Mouse (Mus musculus): Measurements from ENCODE around the gene Maml1.

Maml1 gene

DNA sequence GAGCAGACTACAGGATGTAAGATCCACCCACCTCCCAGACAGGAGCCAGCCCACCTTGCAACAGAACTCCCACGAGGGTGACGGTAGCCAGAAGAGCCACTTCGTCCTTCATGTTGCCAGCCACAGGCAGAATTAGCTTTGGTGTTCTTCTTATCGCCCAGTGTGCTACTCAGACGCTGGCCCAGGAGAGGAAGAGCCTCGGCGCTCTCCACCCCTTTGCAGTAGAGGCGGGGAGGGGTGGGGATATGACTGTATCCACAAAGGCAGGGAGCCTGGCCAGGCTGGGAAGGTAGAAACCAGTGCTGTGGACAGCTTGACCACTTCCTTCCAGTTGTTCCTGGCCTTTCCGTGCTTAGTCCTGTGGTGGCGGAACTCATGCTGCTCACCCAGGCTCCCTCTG lies 53.8 kb downstream of the Maml1 start, which contains the start of gene Ltc4s:
TSS of gene Ltc4s (minus strand) at position 293 of the 400 bp plus-strand sequence.
- DNase-seq: no peak

- DNase-seq: no peak
These were observed 54.9 kb downstream of the Maml1 start for GRCm38 (mm10) chr11:50236937-50237835.

GRCm38 (mm10) chr11:50236540-50236936 lies 55.6 kb downstream of the Maml1 start:
- DNase-seq: peak; percentile 96

DNA sequence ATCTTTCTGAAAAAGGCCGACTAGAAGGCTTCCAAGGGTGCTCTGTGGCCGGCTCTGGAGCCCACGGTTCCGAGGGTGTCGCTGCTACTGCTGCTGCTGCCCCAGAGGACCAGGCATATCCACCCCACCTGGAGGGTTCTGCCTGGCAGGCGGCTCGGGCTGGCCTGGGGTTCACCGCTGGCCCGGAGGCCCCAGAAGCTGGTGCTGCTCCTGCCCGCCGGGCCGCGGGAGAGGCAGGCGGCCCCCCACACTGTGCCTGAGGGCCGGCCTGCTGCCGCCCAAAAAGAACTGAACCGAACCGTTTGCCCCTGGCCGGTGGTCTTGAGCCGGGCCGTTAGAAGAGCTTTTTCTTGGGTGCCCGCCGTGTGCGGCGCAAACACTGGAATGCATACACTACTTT lies 57.5 kb downstream of the Maml1 start:
- no peak for DNase-seq

DNA sequence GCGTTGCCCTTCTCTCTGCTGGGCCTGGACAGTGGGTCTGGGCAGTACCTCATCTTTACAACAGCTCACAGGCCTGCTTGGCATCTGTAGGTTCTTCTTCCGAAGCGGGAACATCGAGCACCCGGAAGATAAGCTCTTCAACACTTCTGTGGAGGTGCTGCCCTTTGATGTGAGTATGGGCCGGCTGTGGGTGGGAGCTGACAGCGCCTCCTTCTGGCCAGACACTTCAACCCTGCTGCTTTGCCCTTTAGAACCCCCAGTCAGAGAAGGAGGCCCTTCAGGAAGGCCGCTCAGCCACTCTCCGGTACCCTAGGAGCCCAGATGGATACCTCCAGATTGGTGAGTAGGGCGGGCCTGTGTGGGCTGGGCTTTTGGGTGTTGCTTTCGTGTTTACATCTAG lies 58.1 kb downstream of the Maml1 start:
- no peak for DNase-seq

DNA sequence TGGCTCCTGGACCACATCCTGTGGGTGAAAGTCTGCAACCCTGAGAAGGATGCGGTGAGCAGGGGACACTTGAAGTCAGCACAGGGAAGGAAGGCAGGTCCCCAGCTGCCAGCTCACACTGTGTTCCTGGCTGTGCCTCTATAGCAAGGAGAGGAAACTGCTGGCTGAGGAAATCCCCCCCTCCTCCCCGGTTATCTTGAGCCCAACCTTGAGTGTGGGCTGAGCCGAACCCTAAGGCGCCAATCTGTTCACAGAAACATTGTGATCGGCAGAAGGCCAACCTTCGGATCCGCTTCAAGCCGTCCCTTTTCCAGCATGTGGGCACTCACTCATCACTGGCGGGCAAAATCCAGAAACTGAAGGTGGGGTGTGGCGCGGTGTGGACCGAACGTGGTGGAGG lies 59.1 kb downstream of the Maml1 start:
- no peak for DNase-seq

DNA sequence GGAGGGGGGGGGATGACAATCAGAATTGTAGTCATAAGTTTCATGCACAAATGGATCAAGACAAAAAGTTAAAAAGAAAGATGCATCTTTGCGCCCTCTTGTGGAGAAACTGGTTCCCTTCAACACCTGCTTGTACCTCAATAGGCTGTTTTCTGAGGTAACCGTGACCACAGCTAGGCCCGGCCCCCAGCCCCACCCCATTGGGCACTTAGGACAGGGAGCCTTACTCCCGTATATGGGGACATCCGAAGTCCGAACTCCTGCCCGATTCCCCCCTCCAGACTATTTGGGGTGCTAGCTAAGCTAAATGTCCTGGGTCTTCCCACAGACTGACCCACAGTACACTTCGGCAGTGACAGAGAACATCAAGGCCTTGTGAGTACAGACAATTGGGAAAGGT lies 60.7 kb downstream of the Maml1 start:
- peak; percentile 73 for DNase-seq

GRCm38 (mm10) chr11:50230481-50231304 lies 61.4 kb downstream of the Maml1 start:
- DNase-seq: no peak

DNA sequence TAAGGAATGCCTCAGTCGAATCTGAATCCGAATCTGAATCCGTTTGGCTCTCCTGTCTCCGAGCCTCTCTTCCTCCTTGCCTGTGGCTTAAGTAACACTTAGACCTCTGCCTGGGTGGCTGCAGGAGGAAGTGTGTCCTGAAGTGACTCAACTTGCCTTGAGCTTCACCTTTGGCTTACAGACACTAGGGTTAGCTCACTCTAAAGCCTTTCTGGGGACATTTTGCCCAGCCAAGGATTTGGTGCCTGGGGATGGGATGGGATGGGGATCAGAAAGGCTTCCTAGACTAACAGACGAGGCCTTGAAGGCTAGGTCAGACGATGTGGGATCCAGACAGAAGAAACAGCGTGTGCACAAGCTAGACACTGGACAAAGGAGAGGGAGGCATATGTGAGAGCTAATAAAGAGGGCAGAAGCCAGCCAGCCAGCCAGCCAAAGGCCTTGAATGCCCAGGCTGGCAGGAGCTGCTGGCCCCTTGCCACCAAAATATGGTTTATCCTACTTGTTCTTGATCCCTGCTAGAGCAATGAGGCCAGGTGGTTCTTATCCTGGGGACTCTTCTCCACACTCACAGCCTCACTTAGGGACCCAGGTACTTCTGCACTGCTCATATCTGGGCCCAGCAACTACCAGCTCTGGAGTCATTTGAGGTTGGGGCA lies 62.7 kb downstream of the Maml1 start:
- no peak for DNase-seq

DNA sequence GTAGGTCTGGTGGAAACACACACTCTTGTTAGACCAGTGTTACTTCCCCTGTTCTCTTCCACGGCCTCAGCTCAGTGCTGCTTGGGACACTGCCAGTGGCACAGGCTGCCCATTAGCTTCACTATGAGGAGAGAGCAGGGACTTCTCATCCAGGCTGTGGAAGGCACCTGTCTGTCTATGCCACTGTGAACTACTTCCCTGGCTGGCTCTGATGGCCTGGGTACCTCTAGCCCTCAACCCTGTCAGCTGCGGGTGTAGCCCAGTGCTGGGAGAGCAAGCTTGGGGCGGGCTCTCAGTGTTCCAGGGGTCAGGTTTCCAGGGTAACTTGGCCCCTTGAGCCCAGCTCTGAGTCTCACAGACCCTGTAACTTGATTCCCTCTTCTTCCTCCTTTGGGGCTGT lies 63.3 kb downstream of the Maml1 start:
- peak; percentile 64 for DNase-seq

DNA sequence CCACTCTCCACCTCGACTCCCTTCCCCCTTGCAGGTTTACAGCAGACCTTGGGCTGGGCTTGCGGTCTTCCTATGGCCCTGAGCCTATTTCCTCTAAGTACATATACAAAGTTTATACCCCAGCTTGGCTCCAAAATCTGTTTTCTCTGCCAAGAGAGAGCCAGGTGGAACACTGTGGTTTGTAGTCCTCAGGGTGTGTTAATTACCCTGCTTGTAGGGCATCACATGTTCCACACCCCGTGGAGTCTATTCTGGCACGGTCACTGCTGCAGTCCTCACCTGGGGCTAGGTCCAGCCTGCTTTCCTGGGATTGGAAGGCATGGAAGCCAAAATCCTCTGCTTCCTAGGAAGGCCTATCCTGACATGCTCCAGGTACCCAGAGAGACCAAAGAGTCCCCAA lies 64.4 kb downstream of the Maml1 start:
- DNase-seq: no peak

DNA sequence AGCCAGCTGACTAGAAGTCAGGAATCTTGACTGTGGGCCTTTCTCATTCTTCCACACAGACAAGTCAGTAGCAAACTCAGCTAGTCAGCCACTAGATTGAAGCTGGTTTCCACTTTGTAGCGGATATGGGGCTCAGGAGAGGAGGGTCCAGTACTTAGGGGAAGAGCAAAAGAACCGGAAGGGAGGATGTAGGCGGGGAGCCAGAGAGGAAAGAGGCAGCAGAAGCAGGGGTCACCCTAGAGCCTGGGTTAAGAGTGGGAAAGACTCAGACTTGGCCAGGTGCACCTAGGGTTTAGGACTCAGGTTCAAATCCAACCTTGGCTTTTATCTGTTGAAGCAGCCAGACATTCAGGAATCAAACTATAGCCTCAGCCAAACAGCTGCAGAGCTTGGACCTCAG lies 64.9 kb downstream of the Maml1 start:
- no peak for DNase-seq

DNA sequence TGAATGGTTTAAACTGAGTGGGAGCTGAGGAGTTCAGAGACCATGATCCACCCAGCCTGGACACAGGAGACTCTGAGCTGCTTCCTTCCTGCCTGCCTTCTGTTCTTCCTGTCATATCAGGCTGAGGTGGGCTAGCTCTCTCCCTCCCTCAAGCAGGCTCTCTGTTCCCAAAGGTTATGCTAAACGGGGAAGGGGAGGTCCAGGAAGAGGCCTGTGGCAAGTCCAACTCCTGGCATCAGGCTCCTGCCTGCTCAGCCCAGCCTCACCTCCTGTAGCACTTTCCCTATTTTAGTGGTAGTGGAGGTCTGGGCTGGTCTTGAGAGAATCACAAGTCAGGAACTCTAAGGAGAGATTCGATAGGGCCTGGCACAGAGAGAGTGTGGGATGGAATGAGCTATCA lies 65.7 kb downstream of the Maml1 start:
- DNase-seq: no peak

GRCm38 (mm10) chr11:50225611-50226378 lies 66.3 kb downstream of the Maml1 start:
- DNase-seq: peak; percentile 57

DNA sequence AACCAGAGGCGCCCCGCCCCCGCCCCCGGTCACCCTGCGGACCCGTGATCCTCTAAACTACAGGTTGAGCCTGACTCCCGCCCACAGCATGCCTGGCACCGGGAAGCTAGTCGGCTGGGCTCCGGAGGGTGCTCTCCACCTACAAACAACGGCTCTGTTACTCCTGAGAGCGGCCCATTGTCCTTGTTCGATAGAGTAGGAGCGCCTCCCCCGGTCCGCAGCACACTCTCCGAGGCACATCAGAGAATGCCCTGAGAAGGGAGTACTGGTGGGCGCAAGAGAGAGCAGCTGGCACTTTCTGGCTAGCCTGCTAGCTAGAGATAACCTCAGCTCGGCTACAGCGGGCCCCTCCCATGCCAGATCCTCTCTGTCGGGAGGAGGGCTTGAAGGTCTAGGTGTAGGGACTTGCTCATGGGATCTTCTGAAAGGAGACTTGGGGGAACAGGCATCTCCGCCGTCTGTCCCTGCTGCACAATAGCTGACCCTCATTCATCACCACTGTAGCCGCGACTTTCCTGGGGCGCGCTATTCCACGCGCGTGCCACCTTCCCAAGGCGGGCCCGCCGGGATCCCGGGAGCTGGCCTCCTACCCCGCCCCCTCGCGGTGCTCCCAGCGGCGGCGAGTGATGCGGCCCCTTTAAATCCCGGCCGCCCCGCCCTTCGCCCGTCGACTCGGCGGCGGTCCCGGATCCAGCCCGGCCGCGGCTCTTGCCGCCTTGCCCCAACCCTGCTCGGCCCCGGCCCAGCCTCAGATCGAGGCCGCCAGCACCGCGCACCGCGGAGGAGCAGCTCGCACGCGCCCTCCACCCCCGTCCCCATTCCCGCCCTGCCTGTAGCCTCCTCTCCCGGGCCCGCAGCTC lies 67.2 kb downstream of the Maml1 start:
- DNase-seq: peak; percentile 91

DNA sequence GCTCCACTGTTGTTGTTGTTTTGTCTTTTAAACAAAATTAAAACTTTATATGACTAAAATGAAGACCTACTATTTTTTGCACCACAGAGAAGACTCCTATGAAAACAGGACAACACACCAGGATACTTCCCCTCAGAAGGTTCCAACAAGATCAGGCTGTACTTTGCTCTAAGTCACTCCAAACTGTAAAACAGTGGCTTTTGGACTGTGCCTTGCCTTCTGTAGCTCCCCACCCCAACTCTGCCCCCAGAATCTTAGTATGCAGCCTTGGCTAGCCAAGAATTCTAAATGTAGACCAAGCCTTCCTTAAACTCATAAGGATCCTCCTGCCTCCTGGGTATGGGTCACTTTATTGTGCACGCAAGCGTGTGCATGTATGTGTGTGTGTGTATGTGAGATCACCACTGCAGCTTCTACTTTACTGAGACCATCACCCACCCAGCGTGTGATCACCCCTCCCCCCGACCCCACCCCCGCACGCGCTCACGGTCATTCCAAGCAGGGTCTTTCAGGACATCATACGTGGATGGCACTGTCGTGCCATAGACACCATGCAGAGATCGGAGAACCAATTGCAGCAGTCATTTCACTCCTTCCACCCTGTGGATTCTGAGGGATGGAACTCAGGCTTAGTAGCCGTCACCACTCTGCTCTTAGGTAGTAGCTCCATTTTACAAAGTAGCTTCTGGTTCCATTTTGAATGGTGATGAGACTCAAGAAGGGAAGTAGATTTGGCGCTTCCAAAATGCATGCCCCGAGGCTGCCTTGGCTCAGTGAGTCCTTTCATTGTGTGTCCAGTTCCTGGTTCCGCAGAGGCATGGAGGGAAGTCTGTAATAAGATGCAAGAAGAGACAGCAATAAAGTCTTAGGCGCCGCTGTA lies 68.1 kb downstream of the Maml1 start:
- DNase-seq: peak; percentile 56

DNA sequence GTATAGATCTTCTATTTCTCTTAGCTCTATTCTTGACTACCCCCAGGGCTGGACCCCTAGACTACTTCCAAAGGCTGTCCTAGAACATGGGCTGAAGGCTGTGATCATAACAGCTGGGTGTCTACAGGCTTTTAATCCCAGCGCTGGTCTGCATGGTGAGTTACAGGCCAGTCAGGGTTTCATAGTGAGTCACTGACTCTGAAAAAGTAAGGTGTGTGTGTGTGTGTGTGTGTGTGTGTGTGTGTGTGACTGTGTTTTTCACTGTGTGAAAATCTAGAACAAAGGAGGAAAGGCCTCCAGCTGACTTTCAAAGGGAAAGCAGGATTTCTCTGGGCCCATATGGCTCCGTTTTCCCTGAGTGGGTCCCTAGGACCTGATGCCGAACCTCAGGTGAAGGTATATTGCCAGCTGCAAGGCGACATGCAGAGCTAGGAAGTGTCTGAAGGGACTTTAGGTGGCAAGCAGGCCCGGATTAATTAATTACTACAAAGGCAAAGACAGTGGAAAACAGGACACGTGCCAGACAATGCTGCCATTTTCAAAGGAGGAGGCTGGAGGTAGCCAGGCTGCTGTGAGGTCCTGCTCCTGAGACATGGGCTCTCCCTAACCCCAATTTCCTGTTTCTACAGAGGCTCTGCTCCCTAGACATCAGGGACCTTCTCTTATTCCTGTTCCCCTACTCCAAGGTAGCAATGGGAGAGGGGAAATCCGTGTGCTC lies 69.4 kb downstream of the Maml1 start:
- DNase-seq: no peak

- no peak for DNase-seq
These were observed 72.3 kb downstream of the Maml1 start for GRCm38 (mm10) chr11:50219833-50220232.

DNA sequence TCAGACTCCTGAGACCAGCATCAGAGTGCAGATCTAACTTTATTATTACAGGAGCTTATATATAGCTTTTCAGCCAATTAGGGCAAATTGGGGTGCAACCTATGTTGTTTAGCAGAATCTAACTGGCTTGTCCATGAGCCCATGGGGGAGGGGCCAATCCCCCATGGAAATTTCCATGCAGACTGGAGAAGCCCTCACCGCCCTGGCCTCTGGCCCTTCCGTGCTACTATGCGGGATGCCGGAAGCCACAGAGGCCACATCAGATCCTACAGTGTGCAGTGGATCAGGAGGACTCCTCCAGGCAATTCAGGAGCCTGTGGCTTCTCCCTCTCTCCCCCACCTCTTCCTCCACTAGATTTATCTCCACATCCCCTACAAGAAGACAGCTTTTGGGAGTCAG lies 74.3 kb downstream of the Maml1 start:
- DNase-seq: no peak

Measured in embryo, embryonic 11 days (tissue).